Mouse (Mus musculus) gastrocnemius, postnatal 25 days (tissue): ENCODE measurements around the gene Ttc23. TPM values are rescaled to one million over a fixed set of nuclear protein-coding genes. Genes with fewer than 3 reads are reported as not detected.

Source experiments
- DNase-seq: peaks from one replicate; pipeline ENCODE4 v3.0.0; 2022
- total RNA-seq, 2 experiments: library from RNA; stranded (reverse); gene quantifications; 1 replicate in 1 of 2; 2 replicates in 1 of 2; pipeline ENCODE4 v1.2.3; 2021

Gene Ttc23
- total RNA-seq, 2 experiments from 2014 or later, result 17.1 to 21.7 TPM

DNA sequence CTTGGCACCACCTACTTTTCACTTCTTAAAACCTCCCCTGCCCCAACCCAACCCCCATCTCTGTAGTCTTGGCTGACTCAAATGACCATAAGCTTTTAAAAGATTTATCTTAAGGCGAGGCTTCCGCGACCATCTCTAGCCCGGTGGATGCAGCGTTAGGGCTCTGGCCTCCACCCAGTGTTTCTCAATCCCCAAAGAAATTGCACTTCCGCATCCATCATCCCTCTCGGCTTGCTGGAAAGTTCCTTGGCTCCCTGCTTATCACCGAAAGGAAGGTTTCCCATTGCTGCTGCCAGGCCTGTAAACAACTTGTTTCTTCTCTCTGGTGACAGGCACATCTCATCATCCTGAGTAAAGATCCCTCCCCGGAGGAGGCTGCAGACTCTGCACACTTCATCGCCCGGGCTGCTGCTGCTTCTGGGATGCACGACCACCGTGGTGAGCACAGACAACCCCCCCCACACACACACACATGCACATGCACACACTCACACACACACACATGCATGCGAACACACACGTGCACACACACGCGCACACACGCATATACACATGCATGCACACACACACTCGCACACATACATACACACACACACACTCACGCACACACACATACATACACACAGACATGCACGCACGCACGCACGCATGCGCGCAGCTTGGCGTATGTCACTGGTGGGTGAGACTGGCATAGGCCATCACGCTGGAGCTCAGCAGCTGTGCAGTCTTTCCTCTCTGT lies 50.9 kb downstream of the Ttc23 start:
- DNase-seq, result no peak

DNA sequence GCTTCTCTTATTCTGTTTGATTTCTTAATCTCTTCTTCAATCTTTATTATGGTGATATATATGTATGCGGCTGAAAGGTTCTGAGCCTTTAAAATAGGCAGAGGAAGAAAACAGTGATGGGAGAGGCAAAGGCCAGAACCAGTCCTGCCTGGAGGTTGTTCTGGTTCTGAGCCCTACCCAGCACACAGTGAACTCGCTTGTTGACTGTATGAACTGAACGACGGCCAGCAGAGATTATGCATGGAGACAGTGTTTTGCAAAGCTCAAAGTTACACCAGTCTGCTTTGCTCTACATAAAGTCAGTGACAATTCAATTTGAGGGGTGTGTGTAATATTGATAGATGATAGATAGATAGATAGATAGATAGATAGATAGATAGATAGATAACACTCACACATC lies 52.1 kb downstream of the Ttc23 start:
- DNase-seq, result no peak

DNA sequence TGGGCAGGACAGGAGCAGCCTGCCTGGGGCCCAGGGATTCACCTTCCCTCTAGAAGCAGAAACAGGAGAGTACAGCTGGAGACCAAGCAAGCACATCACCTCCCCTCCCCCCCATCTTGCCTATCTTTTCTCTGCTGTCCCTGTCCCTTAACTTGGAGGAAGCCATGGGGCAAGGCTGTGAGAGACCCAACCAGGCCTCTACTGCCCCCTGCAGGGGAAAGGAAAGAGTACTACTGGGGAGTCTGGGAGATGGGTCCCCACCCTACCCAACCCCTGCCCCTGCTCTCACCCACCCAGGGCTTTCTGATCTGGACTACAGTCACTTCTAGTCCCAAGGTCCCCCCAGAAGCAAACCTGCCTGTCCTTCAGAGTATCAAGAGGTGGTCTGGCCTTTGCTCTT lies 53.6 kb downstream of the Ttc23 start:
- DNase-seq, result peak; percentile 37

DNA sequence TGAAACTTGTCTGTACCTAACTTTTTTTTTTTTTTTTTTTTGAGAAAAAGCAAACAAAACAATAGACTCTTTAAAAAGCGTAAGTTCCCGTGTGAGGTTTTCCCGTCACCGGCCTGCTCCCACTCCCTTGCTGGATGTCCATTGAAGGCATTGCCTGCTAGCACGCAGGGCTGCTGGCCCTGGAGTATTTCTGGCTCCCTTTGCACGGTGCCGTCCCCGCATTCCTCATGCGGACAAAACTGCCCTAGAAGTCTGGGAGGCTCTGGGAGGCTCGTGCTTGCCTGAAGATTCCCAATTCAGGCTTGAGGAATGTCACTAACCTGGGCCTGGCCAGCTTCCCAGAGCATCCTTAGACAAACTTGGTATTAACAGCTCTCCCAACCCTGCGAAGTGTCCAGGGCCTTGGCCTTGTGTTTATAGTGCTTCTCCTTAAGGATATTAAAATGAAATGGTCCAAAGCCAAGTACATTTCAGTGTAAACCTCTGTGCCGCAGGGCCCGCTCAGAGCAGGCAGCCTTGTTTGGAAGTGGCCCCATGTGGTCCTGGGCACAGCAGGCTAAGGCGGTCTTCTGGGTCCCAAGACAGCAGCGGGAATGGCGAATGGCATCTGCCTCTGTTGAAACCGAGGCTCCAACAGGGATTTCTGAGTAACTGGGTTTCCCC lies 54.2 kb downstream of the Ttc23 start:
- no peak for DNase-seq

DNA sequence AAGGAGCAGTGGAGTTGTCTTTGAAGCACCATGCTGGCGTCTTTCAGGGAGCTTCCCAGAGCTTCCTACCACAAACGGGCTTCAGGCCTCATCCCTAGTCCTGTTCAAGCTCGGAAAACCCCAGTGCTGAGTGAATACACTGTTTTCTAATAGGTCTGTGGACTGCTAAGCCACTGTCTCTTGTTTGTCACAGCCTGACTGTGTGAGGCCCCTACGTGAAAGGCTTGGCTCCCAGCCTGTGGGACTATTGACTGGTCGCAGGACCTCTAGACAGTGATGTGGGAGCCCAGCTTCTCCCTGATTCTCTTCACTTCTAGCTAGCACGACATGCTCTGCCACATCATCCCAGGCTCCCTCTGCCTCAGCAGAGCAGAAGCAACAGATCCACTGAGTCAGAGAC lies 61.0 kb downstream of the Ttc23 start:
- no peak for DNase-seq

DNA sequence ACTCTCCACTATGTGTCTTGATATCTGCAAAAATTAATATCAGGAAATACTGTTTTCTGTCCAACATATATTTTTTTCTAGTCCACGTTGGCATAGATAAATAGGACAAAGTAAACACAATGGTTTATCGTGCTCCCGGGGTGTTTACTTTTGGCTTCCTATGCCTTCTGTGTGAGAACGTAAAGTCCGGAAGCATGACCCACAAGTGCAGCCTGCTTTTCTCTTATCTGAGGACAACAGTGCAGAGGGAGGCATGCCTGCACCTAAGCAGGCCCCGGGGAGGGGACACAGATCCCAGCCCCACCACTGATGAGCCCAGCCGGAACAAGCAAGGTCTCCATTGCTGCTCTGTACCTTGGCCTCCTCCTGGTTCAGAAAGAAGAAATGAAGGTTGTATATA lies 63.0 kb downstream of the Ttc23 start:
- DNase-seq, result no peak

DNA sequence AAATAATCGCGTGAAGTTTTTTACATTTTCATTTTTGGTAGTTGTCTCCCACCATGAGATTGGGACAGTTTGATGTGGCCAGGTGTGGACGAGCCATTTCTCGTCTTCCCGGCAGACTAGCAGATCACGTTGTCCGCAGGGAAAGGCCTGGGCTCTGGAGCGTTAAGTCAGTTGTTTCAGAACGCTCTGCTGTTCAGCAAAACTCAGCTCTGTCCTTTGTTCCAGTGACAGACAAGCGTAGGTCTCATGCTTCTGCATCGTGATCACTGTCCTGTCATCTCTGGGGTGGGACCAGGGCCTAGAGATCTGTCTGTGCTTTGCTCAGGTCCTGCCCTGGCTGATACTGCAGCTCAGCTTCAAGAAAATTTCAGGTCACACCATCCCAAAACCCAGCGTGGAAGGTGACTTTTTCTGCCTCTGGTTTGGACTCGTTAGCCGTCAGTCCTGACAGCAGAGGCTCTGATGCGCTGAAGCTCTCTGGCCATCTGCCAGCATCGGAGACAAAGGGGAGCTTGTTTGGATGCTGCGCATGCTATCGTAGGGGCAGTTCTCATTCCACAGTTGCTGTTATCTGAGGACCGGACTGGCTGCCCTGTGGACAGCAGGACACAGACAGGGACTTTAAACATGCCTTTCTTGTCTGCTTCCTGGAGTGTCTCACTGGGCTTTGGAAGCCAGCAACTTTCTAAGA lies 66.8 kb downstream of the Ttc23 start:
- DNase-seq, result peak; percentile 12

DNA sequence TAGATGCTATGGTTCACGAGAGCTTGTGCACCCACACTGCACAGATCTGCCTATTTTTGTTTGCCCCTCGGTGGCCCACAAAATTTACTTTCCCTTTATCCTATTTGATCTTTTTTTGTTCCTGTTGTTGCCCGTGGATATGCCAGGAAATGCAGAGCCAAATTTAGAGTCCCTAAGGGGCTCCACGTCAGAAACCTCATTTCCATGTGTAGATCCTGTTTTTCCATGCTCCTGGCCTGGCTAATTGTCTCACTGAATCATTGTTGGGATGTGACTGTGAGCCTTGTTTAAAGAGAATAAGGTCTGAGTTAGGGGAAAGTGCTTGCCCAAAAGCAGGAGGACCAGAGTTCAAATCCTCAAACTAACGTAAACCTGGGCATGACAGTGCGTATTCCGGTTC lies 68.0 kb downstream of the Ttc23 start:
- DNase-seq, result no peak

DNA sequence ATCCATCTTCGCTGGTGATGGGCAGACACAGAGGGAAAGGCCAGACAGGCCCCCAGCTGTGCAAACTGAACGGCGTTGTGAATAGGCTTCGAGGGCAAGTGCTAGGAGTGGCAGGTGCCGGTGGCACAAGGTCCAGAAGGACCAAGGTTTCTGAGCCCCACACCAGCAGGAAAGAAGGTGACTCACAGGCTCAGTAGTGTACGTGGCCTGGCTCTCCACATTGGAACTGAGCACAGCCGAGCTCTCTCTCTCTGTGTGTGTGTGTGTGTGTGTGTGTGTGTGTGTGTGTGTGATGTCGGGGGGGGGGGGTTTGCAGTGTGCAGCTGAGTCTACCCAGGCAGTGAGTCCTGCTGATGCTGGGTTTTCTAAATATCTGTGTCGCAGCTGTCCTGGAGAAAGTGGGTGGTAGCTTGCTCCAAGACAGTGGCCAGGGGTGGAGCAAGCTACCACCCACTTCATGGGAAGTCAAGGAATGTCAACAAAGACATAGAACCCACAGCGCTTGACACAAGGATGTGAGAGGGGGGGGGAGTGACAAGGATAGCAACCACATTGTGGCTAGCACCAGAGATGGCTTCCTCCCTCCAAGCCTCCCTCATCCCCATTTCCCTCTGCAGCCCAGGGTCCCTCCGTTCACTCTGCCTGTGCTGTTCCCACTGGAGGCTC lies 69.1 kb downstream of the Ttc23 start:
- no peak for DNase-seq

DNA sequence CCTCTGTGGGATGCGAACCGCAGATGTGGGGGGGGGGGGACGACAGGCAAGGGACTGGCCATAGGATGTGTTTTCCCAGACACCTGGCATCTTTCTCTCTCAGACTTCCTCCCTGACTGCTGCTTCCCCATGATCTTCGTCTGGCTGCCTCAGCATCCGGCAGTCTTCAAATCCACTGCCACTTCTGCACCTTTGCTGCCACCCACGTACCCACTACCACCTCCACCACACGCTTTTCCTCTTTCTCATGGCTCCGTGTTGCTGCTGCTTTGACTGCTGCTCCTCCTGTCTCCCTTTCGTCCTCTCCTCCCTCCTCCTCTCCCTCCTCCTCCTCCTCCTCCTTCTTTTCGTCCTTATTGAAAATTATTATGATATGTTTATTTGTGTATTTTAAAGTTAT lies 69.7 kb downstream of the Ttc23 start:
- DNase-seq, result no peak

DNA sequence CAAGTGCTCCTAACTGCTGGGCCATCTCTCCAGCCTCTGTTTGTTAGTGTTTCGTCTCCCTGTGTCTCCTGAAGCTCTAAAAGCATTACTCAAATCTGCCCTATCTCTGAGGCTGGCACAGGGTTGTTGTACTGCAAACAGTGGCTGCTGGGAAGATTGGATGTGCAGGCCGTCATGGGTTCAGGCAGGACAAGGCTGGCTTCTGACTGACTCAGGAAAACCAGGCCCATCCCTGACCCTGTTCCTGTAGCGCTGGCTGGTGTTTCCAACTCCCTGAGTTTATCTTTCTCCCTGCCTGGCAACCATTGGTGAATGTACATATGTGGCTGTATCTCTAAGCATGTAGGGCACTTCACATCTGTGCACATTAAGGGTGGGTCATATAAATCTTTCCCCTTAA lies 70.3 kb downstream of the Ttc23 start:
- DNase-seq, result no peak

DNA sequence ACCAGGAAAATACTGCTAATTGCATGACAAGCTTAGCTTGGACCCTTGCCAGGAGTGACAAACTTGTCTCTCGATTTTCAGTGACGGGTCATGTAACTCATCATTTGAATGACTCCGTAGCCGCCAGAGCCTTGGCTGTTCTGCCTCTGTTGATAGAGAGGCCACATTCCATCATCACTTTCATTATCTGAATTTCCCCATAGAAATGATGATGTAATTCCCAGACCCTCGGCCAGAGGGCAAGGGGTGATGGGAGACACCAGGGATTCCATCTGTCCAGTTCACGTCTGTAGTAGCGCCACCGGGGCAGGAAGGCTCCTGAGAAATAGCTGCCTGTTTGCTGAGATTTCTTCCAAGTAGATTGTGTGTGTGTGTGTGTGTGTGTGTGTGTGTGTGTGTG lies 71.6 kb downstream of the Ttc23 start:
- no peak for DNase-seq

DNA sequence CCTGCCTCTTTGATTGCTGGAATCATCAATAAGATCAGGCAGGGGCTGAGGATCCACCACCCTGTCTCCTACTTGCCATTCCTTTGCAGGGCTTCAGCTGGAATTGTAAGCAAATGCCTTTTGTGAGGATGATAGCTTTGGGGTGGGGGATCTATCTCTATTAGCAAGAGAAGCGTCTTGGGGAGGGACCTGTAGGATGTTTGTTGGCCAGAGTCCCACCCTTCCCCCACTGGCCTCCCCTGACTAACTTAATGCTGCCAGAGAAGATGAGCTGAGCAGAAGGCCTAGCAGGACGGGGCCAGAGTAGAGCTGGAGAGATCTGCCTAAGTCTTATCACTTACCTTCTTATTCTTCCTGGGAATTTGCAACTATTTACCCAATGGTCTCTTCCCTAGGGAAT lies 75.0 kb downstream of the Ttc23 start:
- no peak for DNase-seq

DNA sequence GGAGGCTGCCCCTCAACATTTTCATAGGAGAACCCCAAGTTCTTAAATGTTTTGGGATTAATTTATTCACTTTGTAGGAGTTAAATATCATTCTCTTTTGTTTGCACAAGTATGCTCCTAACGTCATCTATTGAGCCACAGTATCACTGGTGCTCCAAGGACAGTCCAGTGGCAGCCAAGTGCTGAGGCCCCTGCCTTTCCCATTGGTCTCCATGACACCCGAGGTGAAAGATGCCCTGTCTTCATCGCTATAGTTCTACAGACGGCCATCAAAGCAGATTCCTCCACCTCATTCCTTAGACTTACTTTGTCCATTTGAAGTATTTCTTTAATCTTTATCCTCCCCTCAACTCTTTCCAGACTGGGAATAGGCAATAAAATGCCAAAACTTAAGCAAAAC lies 77.3 kb downstream of the Ttc23 start:
- DNase-seq, result no peak

DNA sequence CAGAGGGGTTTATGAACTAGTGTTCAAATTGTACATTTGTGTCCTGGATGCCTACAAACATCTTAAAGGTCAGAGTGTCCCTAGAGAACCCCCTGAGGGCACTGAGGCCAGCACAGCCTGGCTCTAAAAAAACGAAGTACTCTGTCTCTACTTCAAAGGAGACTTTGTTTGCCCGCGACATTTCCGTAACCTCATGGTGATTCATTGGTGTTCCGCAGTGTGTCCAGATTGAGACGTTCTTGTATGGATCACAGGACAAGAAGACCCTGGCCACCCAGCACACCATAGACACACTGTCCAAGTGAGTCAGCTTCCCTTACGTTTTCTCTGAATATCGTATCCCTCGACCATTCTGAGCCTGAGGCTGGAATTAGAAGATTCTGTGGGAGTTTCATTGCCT lies 77.8 kb downstream of the Ttc23 start:
- no peak for DNase-seq

DNA sequence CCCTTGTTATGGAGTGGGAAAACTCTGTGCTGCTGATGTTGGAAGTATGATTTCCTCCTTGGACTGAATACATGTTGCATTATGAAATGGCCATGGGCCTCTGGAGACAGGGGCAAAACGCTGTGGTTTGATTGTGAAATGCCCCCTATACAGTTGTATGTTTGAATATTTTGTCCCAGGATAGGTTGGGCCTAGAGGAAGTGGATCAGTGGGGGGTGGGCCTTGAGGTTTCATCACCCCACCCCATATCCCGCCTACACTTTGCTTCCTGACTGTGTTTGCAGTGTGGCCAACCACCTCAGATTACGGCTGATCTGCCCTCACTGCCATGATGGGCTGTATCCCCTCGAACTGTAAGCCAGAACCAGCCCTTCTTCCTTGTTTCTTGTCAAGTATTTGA lies 81.0 kb downstream of the Ttc23 start:
- DNase-seq, result no peak

DNA sequence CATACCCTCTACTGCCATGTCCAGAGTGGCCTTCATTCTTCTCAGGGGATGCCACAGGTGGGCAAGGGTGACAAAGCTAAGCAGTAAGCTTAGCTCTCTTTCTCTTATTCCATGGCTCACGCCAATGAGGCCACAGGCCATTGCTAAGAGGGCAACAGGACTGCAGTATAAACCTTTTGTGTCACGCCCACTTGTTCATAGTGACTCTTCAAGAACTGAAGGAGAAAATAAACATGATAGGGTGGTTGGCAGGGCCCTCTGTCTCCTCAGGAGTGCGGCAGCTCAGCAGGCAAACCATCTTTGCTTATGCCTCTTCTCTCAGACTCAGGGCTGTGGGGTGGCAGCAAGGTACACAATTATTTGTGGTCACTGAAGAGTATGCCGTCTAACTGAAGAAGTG lies 81.6 kb downstream of the Ttc23 start:
- DNase-seq, result no peak

DNA sequence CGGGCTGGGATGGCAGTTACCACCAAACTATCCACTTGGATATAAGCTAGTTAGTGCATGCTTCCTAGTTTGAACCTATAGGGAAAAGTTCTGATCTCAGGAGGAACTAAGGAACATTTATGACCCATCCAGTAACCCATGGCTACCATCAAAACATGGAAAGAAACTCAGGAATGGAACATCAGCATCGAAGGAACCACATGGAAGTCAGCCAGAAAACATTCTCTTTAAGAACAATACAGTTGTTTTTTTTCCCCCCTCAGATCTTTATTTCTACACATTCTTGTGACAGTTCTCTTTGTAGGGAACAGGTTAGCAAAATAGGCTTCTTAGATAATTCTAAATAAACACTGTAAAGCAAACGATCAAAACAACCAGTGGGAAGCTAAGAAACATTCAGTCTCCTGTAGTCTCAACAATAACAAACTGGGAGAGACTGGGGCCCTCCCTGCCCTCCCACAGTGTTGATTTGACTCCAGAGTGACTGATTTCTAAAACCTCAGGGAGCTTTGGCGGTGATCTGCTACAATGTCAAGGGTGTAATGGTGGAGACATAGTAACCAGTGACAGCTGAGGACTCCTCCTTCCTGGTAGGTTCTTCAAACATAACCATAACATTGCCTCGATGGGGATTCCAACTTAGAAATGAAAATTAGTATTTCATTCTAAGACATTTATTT lies 83.4 kb downstream of the Ttc23 start:
- DNase-seq, result no peak

DNA sequence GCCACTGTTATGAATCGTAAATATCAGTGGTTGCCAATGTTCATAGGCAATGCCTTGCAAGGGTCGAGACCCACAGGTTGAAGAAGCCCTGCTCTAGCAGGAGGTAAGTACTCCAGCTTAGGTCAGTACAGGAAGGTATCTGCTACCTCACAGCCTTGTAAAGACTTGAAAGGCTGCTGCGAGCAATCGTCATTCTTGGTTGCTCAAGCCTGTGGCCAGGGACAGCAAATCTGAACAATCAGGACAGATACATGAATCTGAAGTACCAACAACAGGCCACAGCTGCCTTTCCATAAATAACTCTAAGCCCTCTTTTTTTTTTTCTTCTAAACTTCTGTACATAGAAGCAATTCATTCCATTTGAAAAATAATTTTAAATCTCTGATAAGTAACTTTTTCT lies 85.1 kb downstream of the Ttc23 start:
- DNase-seq, result no peak

DNA sequence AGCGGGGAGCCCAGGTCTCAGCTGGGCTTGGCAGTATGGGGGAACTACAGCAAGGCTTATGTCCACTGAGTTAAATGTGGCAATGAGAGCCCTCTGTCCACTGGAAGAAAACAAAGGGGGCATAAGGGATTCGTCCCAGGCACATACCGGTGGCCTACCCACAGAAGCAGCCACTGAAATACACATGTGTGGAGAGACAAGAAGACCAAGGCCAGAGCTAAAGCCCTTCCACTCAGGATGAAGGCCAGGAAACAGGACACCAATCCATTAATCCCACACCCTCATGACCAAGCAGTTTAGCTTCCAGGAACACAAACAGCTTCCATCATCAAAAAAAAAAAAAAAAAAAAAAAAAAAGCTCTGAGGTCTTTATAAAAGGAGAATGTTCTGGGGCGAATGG lies 93.2 kb downstream of the Ttc23 start:
- DNase-seq, result peak; percentile 63

DNA sequence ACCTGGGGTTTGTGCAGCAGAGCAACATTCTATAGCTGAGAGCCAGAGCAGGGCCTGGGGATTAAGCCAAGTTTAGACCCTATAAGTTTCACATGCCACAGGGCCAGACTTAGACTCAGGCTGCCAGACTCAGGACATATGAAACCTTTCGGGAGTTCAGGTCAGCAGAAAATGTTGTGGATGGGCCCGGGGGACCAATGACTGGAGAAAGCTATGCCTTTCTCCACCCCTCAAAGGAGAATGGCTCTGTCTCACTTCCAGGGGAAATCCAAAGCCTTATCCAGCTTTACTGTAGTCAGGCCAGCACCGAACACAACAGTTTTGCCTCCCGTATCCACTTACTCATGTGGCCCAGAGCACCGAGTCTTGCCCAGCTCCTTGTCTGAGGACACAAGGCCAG lies 93.6 kb downstream of the Ttc23 start:
- DNase-seq, result peak; percentile 69

DNA sequence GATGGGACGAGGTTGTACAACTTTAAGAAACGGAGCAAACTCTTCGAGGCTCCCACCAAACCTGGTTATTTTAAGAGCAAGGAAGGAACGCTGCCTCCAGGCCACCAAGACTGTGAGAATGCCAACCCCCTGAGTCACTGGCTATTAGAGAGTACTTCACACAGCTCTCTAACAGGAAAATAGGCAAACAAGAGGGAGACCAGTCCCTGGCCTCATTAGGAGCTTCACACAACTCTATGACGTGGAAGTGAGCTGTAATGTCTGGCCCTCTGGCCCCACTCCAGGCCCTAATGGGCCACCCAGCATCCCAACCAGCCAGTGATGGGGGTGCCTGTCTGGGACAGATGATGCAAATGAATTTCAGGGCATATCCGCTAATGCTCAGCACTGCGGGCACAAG lies 94.5 kb downstream of the Ttc23 start:
- DNase-seq, result peak; percentile 73
